Mouse (Mus musculus) bone marrow, adult 2 months (tissue): ENCODE results near the gene Slc2a9.

Experiments
- CTCF ChIP-seq: fragments of 200-500 bp; IDR thresholded peaks from 2 replicates; pipeline ENCODE4 v1.5.1; 2011; ENCODE audit warnings: low read length, control low read depth; ENCODE audit not compliant: control insufficient read depth, insufficient read depth
- POLR2A ChIP-seq: fragments of 200-500 bp; IDR thresholded peaks from 2 replicates; pipeline ENCODE4 v1.6.1; 2011; ENCODE audit warnings: low read depth, mild to moderate bottlenecking, control low read depth, low read length, borderline replicate concordance; ENCODE audit not compliant: control insufficient read depth

DNA sequence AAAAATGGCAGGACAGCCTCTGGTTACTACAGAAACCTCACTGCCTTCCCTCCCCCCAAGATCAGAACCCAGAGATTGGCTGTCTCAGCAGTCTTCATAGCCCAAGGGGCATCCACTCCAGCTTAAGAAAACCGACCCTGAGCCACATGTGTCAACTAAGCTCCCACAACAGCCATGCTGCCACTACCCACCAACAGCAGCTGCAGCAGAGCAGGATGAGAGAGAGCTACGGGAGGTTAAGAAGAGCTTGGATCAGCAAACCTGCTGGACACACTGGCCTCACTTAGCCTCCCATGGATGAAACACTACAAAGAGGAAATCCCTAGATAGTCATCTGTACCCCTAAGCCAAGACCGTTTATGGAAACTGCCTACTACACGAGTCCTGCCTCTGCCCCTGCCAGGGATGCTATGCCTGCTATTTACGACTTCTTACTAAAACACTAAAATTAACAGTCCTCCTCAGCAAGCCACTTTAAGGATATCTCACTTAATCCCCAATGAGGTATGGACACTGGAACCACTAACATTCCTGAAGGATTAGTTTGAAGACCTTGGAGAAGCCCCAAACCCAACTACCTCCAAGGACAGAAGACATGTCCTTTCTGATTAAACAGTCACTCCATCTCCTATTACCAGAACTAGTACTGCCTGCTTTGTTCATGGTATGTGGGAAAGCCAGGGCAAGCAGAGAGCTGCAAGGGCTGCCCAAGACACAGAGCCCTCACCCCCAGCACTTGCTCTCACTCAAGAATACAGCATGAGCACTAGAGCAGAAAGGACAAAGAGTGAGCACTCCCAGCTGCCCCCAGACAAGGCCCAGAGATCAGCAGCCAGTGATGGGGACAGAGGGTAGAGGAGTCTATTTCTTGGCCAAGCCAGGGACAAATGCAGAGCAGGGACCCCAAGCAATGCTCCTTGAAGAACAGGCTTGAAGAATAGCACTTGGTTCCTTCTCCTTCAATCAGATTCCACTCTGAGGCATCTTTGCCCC lies 41.8 kb upstream of the Slc2a9 start:
- no peak for TF ChIP-seq CTCF
- TF ChIP-seq POLR2A = no peak
